Mouse (Mus musculus) adrenal gland (tissue): ENCODE measurements around the gene Wnt6.

Experiments used
- intact Hi-C: fragments of 180-260 bp; cut with DNase I; formaldehyde crosslinking; loops from one replicate; pipeline ENCODE4 v1.15.1; 2025
- long read RNA-seq, 2 experiments: library from polyadenylated mRNA; unstranded; transcript quantifications; one replicate each; pipeline ENCODE4 v2.0.0; 2020; ENCODE audit warnings: borderline replicate concordance in 1 of 2; ENCODE audit not compliant: insufficient replicate concordance in 1 of 2

The Wnt6 gene
- long read RNA-seq, experiment 1, partial matches to known transcripts, result 0 of 3 reads
- long read RNA-seq, experiment 1, other reads (novel, unspliced or antisense), result 0 of 3 reads
- long read RNA-seq, experiment 2, transcript Wnt6-201 (4 exons, 2,071 nt), result major isoform, 8 of 11 reads
- long read RNA-seq, experiment 2, partial matches to known transcripts, result 0 of 11 reads
- long read RNA-seq, experiment 2, other reads (novel, unspliced or antisense), result 2 of 11 reads

DNA sequence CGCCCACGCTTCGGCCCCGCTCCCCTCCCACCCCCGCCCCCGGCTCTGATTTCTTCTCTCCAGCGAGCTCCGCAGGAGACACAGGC, at the start of gene Wnt6:
Gene Wnt6 (plus strand): TSS at position 48 of the 86 bp plus-strand sequence.
- intact Hi-C loops, result loop anchor here (5.0 kb wide), 1 partner anchor 36 kb away; no protein-coding TSS in a partner anchor

DNA sequence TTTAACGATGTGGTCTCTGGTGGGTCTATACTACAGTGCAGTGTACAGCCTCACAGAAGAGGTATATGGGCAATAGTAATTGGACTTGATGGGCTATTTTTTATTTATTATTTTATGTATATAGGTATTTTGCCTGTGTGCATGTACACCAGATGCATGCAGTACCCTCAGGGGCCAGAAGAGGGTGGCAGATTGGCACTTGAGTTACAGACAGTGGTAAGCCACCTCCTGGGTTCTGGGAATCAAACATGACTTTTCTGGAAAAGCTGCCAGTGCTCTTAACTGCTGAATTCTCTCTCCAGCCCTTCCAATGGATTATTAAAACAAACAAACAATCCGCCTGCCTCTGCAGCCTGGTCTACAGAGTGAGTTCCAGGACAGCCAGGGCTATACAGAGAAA, 47.9 kb upstream of the Wnt6 start:
- intact Hi-C loops, result no loop called here

DNA sequence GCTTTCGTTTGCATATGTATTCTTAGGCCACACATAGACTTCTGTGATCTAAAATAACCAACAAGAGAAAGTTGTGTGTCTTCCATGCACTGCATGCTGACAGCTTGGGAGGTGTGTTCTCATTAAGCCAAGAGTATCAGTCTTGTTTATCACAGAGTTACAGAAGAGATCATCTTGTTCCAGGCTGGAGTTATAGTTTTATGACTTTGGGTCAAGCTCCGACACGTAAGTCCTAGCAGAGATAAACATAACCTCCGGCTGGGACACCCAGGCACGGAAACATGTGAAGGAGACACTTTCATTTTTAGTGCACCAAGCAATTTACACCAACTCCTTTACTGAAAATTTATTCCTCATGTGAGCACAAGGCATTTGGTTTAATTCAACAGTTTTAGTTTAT, 45.6 kb upstream of the Wnt6 start:
- intact Hi-C loops, result no loop called here

DNA sequence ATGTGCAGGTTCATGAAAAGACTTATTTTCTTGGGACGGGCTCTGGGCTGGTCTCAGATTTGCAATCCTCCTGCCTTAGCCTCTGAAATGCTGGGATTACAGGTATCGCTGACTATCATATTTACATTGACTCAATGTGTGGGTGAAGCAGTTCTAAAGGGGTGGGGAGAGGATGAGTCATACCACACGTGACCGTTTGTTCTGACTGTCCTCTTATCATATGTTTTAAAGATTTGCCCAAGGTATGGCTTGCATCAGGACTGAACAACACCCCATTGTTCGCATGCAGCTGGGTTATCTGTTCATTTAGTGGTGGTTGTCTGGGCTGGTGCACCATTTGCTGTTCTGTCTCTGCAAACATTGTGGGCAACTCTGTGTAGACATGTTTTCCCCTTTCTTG, 45.0 kb upstream of the Wnt6 start:
- intact Hi-C loops, result no loop called here

DNA sequence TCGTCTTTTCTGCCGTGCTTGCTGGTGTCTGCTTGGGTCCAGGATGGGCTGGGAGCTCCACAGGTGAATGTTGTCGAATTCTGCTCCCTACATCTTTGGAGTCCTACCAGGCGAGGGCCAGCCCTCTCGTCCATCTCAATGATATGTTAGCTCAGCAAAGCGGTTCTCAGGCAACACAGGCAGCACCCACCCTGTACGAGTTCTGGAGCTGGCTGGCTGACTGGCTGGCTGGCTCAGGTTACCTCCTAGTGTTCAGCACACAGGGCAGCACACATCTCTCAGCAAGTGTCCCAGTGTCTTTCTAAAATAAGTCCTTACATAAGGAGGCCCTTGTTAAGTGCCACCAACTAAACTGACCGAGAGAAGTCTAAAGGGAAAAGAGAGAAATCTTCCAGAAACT, 43.2 kb upstream of the Wnt6 start:
- intact Hi-C loops, result no loop called here

DNA sequence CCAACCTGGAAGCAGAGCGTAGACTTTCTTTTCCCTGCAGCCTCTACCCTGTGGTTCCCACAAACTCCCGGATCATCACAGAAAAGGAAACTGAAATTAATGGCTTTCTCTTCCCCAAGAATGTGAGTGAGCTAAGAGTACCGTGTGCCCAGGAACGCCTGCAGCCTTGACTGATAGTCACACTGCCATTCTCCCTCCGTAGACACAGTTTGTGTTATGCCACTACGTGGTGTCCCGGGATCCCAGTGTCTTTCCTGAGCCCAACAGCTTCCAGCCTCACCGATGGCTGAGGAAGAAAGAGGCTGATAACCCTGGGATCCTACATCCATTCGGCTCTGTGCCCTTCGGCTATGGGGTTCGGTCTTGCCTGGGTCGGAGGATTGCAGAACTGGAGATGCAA, 34.7 kb upstream of the Wnt6 start:
- intact Hi-C loops, result no loop called here

DNA sequence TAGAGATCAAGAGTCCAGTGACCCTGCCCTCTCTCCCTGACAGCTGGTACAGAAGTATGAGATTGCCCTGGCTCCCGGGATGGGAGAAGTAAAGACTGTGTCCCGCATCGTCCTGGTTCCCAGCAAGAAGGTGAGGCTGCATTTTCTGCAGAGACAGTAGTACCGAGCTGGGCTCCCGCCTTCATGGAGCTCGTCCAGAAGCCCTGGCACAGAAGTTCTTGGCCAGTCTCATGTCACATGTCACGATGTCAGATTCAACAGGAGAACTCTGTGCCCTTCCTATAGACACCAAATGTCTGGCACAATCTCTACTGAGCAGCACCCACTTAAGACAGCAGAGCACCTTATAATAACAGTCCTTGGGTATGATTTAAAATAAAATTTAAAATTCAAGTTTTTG, 34.2 kb upstream of the Wnt6 start:
- intact Hi-C loops, result no loop called here

DNA sequence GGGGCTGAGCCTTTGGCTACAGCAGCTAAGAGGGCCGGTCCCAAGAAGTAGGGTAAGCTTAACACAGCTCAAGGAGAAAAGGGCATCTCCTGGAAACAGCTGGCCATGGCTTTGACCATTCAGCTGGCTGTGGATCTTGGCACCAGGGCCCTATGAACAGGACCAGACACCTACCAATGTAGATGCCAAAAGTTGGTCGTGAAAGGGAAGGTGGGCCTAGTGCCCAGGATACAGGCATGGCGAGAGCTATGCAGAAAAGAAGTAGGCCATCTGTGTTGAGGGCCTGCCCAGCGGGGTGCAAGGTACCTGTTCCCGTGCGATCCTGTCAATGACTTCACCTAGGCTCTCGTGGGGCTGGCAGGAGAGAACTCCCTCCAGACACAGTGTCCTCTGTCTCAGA, 30.8 kb upstream of the Wnt6 start:
- intact Hi-C loops, result no loop called here

DNA sequence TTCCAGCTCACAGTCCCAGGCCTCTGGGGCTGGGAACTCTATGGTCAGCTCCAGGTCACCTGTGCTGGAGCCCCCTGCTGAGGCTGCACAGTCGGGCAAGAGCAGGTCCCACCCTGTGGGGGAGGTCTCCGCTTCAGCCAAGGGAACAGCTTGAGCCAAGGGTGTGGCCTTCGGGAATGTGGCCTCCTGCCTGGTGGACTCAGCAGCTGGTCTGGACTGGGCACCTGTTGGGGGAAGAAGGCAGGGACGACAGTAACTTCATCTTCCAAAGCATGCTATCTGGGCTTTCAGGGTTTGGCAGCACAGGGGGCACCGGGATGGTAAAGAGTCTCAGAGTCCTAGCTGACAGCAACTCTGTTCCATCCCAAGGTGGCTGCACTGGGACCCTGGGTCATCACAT, 24.4 kb upstream of the Wnt6 start:
- intact Hi-C loops, result no loop called here

DNA sequence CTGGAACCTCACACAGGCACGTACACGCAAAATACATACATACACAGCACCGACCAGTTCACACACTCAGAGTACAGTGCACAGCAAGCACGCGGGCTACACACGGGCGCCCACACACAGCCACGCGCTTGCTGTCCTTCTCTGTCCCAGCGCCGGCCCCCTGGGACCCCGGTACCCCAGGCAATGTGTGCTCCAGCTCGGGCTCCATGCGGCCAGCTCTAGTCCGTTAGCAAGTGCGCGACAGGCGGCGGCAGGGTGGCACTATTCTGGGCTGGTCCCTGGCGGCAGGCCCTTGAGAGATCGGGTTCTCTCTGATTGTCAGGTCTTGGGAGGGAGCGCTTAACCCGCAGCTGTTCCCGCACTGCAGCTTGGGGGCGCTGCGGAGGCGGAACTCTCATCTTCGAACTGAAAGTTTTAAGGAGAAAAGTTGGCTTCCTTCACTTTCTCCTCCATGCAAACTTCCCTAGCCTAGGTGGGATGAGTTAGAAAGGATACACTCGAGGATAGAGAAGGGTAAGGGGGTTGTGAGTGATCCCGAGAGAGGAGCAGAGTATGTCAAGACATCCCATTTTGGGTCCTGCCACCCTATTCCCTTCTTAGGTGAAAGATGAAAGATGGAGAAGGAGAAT, 22.9 kb upstream of the Wnt6 start, which contains the start of gene Prkag3:
Gene Prkag3 (minus strand): TSS at position 579 of the 629 bp plus-strand sequence.
- intact Hi-C loops, result no loop called here

DNA sequence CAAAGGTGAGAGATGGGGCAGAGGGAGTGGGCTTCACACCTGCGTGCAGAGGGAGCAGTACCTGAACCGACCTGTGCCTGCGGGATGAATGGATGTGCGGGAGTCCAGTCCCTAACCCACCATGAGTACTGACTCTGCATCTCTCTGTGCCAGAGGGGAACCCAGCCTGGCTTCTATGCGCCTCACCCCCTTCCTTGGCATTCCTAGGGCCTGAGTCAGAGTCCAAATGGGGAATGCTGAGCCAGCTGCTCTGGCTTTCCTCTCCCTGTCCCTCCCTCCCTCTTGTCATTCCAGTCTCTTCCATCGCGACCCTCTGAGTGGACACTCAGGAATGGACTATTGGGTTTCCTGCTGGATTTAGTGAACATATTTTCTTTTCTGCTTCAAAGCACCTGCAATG, 22.4 kb upstream of the Wnt6 start:
- intact Hi-C loops, result no loop called here

DNA sequence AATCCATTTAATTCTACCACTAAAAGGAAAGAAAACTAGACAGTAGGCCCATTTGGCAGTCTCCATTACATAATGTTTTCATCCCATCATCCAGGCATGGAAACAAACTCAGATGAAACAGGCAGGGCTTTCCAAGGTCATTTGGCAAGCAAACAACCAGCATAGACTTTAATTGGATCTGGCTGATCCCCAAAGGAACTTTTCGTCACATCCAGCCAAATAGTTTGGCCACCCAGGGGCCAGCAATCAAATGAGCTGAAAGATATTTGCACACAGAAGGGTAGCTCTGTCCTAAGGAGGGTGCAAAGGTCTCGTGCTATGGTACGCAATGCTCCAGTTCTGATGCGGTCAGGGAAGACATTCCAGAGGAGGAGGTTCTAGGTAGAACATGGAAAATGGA, 21.0 kb upstream of the Wnt6 start:
- intact Hi-C loops, result loop anchor here (10.0 kb wide), 1 partner anchor 106 kb away; no protein-coding TSS in a partner anchor

DNA sequence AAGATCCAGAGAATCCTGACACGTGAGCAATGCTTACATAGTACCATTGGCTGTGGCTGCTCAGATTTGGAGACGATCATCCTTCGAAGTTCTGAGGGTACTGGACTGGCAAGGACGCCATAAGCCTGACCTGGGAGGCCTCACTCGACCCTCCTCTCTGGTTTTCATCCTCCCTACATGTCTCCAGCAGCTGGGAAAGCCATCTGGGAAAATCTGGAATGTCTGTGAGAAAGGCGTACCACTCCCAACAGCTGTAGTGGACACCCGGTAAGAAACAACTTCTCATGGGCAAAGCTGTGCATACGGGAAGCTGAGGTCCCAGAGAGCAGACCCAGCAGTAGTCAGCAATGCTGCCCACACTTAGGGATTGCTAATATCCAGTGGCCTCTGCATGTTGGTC, 19.5 kb upstream of the Wnt6 start:
- intact Hi-C loops, result loop anchor here (10.0 kb wide), 1 partner anchor 107 kb away; no protein-coding TSS in a partner anchor

DNA sequence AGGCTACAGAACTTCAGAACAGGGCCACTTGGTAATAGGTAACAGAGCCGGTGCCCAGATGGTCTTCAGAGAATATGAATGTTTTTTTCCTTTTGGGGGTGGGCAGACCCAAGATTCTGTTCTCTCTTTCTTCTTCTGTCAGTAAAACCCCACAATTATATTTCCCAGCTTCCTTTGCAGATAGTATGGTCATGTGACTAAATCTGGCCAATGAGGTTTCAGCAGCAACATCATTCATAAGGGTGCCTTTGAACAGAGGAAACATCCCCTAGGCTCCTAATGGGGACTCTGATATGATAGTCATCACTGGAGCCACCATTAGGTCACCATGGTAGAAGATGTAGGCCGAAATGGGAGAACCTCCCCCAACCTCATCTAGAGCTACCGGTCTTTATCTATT, 18.9 kb upstream of the Wnt6 start:
- intact Hi-C loops, result loop anchor here (10.0 kb wide), 1 partner anchor 108 kb away; no protein-coding TSS in a partner anchor

DNA sequence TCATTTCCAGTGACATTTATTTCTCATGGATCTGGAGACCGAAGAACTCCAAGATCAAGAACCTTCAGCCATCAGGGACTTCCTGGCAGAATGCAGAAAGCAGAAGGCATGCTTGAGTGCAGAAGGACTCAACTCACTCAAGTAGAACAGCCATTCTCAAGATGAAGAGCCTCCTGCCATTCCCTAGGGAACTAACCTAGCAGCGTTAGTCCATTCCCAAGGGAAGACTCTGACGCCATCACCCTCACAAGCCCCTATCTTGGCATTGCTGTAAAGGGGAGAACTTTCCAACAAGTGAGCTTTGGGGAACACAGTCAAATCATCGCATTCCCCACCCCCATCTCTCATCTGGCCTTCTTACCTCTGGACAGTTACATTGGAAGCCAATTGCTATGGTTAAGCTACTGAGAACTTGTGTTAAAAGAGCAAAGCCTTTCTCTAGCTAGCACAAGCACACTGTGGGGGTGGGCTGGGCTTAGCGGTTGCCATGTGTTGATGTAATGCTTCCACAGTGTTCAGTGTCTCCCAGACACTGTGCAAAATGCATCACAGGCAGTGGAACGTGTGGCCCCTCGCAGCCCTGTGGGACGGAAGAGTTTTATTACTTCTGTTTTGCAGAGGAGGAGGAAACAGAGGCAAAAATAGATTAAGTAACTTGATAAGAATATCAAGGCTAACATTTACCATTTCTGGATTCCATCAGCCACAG, 18.3 kb upstream of the Wnt6 start:
- intact Hi-C loops, result loop anchor here (10.0 kb wide), 1 partner anchor 109 kb away; no protein-coding TSS in a partner anchor

DNA sequence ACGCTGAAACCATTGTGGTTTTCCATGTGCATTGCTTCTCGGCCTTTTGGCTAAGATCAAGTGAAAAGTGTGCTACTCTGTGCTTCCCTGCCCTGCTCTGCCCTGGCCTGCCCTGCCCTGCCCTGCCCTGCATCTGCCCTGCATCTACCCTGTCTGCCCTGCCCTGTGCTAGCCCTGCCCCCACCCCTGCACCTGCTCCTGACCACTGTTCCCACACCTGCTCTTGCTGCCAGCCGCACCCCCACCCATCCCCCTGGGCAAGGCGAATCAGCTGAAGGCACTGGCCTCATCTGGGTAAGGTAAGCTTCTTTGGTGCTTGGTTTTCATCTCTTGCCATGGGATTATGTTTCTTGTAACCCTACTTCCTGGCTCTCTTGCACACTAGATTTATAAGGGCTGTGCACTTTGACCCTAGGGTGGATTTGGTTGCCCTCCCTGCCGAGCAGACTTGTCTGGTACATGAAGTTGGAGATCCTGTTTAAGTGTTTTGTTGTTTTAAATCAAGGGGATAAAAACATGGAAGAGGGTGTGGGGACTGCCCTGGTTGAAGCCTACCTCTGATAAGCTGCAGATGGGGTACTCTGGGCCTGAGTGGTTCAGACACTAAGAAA, 17.4 kb upstream of the Wnt6 start:
- intact Hi-C loops, result loop anchor here (10.0 kb wide), 1 partner anchor 109 kb away; no protein-coding TSS in a partner anchor

DNA sequence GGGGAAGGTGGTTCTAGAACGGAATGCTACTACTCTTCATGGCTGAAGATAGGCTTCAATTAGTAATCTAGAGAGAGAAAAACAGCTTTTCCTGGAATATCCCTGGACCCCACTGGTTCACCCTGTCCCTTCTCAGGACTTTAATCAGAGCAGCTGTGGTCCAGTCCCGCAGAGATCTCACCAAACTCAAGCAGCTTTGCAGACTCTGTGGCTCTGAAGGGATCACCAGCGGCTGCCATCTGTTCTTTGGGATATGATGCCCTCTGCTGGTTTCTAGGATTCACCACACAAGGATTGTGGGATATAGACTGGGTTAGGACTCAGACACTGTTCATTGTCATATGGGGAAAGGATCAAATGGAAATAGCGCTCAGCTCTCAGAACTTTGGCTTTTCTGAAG, 11.9 kb upstream of the Wnt6 start:
- intact Hi-C loops, result loop anchor here (5.0 to 10.0 kb wide), 2 partner anchors 115 to 297 kb away; no protein-coding TSS in a partner anchor

DNA sequence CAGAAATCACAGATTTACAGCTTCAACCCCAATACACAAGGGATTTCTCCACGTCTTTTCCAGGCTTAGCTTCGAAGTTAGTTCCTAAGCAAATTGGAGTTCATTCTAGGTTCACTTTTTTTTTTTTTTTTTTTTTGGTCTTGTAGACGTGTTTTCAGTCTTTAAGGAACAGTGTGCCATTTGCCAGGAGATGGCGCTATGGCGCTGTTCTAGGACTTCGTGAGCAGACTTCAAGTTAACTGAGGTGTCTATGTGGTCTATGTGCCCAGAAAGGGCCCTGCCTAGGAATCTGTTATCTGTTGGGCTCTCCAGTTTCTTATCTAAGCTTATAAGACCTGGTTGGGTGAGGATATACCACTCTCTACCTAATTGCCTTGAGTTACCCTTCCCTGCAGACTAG, 8.6 kb upstream of the Wnt6 start:
- intact Hi-C loops, result no loop called here

DNA sequence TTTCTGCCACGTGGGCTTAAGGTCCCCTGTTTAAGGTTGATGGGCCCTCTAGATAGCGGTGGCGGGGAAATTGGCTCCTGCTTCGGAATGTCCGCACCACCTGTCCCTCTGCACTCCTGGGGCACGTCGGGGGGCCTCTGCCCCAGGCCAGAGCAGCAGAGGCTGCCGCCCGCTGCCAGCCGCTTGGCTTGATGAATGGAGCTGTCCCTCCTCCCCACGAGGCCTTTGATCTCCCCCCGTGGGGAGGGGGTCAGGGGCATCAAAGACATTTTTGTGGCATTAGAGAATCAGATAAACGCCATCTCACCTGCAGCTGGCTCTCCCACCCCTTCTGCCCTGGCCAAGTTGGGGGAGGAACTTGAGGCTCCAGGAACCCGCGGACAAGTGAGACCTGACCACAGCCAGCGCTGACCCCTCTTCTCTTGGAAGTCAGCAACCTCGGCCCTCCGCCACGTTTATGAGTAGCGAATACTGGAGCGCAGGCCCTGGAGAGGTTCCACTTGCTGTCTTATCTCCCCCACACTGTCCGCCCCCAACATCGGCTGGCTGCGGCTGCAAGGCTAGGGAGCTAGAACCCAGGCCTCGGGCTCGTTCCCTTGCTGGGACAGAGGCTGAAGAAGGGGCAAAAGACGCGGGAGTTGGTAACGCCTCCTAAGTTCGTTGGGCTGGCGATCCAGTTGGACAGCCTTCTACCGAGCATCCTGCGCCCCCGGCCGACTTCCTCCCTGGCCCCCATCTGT, 795 bp upstream of the Wnt6 start:
- intact Hi-C loops, result loop anchor here (5.0 kb wide), 1 partner anchor 36 kb away; no protein-coding TSS in a partner anchor

DNA sequence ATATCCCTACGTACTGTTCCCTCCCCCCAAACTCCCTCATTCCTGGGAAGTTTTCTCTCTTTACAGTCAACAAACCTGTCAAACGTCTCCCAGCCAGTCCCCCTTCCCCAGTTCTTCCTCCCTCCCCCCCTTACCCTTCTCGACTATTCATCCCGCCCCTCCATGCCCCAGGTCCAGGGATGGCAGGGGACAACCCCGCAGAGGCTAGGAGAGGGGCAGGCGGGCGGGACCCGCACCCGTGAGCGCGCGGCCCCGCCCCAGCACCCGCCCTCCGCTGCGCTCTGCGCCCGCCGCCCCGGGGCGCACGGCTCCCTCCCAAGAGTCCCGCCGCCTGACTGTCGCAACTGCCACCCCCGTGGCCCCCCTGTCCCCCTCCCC, 236 bp upstream of the Wnt6 start:
- intact Hi-C loops, result loop anchor here (5.0 kb wide), 1 partner anchor 36 kb away; no protein-coding TSS in a partner anchor

DNA sequence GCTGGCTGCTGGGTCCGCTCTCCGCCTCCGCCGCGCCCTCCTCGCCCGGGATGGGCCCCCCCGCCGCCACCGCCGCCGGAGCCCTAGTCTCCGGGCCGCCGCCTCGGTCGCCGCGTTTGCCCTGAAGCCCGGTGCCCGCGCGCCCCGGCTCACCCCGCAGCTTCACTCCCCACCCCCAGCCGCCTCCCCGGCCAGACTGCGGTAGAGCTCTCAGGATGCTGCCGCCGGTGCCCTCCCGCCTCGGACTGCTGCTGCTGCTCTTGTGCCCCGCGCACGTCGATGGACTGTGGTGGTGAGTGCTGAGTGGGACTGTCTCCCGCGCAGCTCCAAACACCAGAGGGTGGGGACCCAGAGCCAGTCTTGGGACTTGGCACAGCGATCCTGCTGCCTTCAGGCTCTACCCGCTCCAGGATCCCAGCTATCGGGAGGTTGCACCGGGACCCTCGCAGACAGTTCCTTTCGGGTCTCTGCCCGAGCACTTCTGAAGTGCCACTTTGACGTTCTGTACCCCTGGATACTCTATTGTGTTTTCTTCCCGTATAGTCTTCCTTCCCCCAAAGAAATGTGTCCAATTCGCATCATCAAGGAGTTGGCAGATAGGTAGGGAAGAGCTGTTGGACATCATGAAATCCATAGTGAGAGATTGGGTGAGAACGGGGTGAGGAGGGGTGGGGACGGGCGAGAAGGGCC, 384 bp downstream of the Wnt6 start:
- intact Hi-C loops, result loop anchor here (5.0 kb wide), 1 partner anchor 35 kb away; no protein-coding TSS in a partner anchor
